Mouse (Mus musculus) liver, embryonic 14.5 days (tissue): Measurements from ENCODE around the gene Ptprb. TPM values are rescaled to one million over a fixed set of nuclear protein-coding genes. Genes with fewer than 3 reads are reported as not detected.

Experiments
- ATAC-seq: fragments of 200-750 bp; cut with Nextera tagmentation; 2 replicates; pipeline ENCODE4 v1.8.0; 2017; ENCODE audit warnings: moderate number of reproducible peaks, mild to moderate bottlenecking, moderate library complexity; ENCODE audit not compliant: insufficient read depth
- DNase-seq, 3 experiments: peaks; one replicate each; pipeline ENCODE4 v3.0.0-alpha.2; 2012 to 2013; ENCODE audit warnings: low read depth in 3 of 3, low spot score in 3 of 3
- H3K27ac ChIP-seq: fragments of 300-500 bp; sonication (generic); 2 replicates; pipeline ENCODE4 v1.5.1; 2014; ENCODE audit warnings: moderate library complexity, mild to moderate bottlenecking, control low read depth, inconsistent platforms
- H3K27me3 ChIP-seq: fragments of 300-500 bp; sonication (generic); 2 replicates; pipeline ENCODE4 v1.6.1; 2014; ENCODE audit warnings: mild to moderate bottlenecking, low read length, moderate library complexity; ENCODE audit not compliant: control insufficient read depth, insufficient read depth
- H3K36me3 ChIP-seq: fragments of 300-500 bp; sonication (generic); replicated peaks from 2 replicates; pipeline ENCODE4 v1.6.1; 2014; ENCODE audit warnings: low read depth; ENCODE audit not compliant: control insufficient read depth, insufficient read depth
- H3K4me1 ChIP-seq, 2 experiments: fragments of 200-500 bp in 1 of 2; fragments of 300-500 bp in 1 of 2; sonication (generic) in 1 of 2; replicated peaks; 2 replicates each; pipeline ENCODE4 v1.6.1; 2012 to 2014; ENCODE audit warnings: antibody characterized with exemption in 1 of 2, inconsistent platforms in 1 of 2, low read length in 1 of 2; ENCODE audit not compliant: control insufficient read depth in 2 of 2, insufficient read depth in 2 of 2
- H3K4me2 ChIP-seq: fragments of 300-500 bp; sonication (generic); 2 replicates; pipeline ENCODE4 v1.6.1; 2014; ENCODE audit warnings: low read depth, mild to moderate bottlenecking, control low read depth, moderate library complexity
- H3K4me3 ChIP-seq, 2 experiments: fragments of 200-500 bp in 1 of 2; fragments of 300-500 bp in 1 of 2; sonication (generic) in 1 of 2; 2 replicates each; pipeline ENCODE4 v1.5.1; 2012 to 2014; ENCODE audit warnings: low read depth in 2 of 2, low read length in 2 of 2, mild to moderate bottlenecking in 2 of 2, control low read depth in 1 of 2, inconsistent platforms in 1 of 2, moderate library complexity in 1 of 2; ENCODE audit not compliant: insufficient read depth in 1 of 2
- H3K9ac ChIP-seq: fragments of 300-500 bp; sonication (generic); replicated peaks from 2 replicates; pipeline ENCODE4 v1.6.1; 2014; ENCODE audit warnings: mild to moderate bottlenecking, control low read depth, moderate library complexity
- H3K9me3 ChIP-seq: fragments of 300-500 bp; sonication (generic); 2 replicates; pipeline ENCODE4 v1.6.1; 2016; ENCODE audit warnings: low read length, mixed read lengths; ENCODE audit not compliant: control insufficient read depth
- CTCF ChIP-seq: IDR thresholded peaks from 2 replicates; pipeline ENCODE4 v1.5.1; 2016; ENCODE audit warnings: antibody characterized with exemption, low read depth, control low read depth
- EP300 ChIP-seq: IDR thresholded peaks from 2 replicates; pipeline ENCODE4 v1.6.1; 2016; ENCODE audit warnings: antibody characterized with exemption, low read depth
- WGBS: fragments of 180-500 bp; shearing (Covaris S2); extraction: QIAGEN DNeasy Blood & Tissue Kit; methylation state at CpG from one replicate; pipeline ENCODE4 v1.1.7; 2014; ENCODE audit not compliant: insufficient replicate concordance; 5-methylcytosine and 5-hydroxymethylcytosine counted together
- polyA plus RNA-seq, 2 experiments: library from polyadenylated mRNA; depleted of rRNA in 1 of 2; stranded (reverse) in 1 of 2; unstranded in 1 of 2; fragments of >200 nt; fragmentation: Nextera tagmentation in 1 of 2; extraction: Ambion mirVana in 1 of 2; gene quantifications; 2 replicates each; pipeline versions ENCODE4 v1.2.1 to v1.2.3; 2012 to 2014

Ptprb gene
- polyA plus RNA-seq, 2 experiments: 0.71 to 1.0 TPM

- H3K4me2 ChIP-seq: no peak overlapping the region
- H3K27me3 ChIP-seq: no peaks in the 10 kb centered on the region
- no peaks in the 10 kb centered on the region for H3K36me3 ChIP-seq
- WGBS: 76% methylated on average over 6 of the region's 6 CpGs
- no peak overlapping the region for H3K9ac ChIP-seq
- TF ChIP-seq CTCF (no peak), EP300 (no peak)
- no peak overlapping the region for H3K27ac ChIP-seq
- ATAC-seq (no peak), DNase-seq (no peak)
- H3K4me1 ChIP-seq: no peaks in the 10 kb centered on the region
- H3K9me3 ChIP-seq: no peaks in the 10 kb centered on the region
- no peak overlapping the region for H3K4me3 ChIP-seq
Measured at GRCm38 (mm10) chr10:116362181-116362580, 86.9 kb downstream of the Ptprb start.

GRCm38 (mm10) chr10:116362645-116363044, 87.3 kb downstream of the Ptprb start:
- Histone ChIP-seq H3K4me3 (no peak overlapping the region), H3K4me2 (no peak overlapping the region), H3K27ac (no peak overlapping the region), H3K9me3 (no peaks in the 10 kb centered on the region), H3K27me3 (no peaks in the 10 kb centered on the region), H3K9ac (no peak overlapping the region), H3K4me1 (no peaks in the 10 kb centered on the region), H3K36me3 (no peaks in the 10 kb centered on the region)
- no peak for ATAC-seq
- TF ChIP-seq CTCF (no peak), EP300 (no peak)
- DNase-seq: no peak
- WGBS: 70% methylated on average over 8 of the region's 8 CpGs

DNA sequence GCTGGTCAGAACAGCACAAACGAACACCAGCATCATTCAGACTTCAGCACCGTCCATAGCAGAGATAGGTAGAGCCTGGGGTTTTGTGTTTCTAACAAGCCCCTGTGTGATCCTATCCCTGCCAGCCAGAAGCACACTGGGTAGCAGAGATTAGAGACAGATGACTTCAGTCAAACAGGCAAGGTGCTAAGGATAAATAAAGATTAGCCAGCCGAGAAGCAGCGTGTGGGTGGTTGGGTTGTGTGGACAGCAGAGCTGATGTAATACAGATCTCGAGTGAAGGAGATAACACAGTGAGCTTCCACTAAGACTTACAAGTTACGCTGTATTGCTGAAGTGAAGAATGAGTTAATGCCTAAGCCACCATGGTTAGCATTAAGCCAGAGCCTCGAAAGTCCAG, 89.4 kb downstream of the Ptprb start:
- no peak; the same call in 1 of the 2 replicates for ATAC-seq
- Histone ChIP-seq H3K4me2 (no peak overlapping the region), H3K27me3 (no peaks in the 10 kb centered on the region), H3K9me3 (no peaks in the 10 kb centered on the region), H3K4me1 (no peaks in the 10 kb centered on the region), H3K27ac (no peak overlapping the region), H3K36me3 (no peaks in the 10 kb centered on the region), H3K4me3 (no peak overlapping the region), H3K9ac (no peak overlapping the region)
- 22% methylated on average over 7 of the region's 7 CpGs for WGBS
- TF ChIP-seq CTCF: no peak
- TF ChIP-seq EP300: no peak
- no peak for DNase-seq

DNA sequence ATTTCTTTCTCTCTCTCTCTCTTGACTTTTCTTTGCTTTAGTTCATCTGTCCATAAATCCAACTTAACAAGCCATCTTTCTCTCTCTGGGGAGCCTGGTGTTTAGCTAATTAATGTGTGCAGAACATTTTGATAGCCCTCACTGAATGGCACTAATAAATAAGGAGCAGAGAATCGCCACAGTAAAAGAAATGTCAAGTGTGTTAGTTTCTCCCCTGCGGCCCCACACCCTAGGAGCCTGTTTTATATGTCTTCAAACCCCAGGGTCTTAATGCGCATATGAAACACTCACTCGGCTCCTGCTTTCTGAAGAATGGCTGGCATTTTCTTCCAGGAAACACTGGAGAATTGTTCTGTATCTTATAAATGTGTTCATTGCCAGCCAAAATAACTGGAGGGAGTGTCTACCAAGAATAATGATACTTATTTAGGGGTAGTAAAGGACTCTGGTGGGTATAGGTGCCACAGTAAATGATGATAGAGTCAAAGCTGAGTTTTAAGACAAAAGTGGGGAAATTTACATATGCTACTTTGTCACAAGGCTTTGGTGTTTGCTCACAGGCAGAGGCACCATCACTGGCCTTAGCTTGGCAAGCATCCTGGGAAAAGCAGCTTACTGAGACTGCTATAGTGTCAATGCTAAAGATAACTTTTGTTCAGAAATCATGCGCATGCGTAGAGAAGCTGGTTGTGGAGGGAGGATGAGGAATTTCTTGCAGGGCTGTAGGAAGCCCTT, 95.8 kb downstream of the Ptprb start:
- WGBS: 69% methylated on average over 6 of the region's 6 CpGs

GRCm38 (mm10) chr10:116374111-116374510, 98.8 kb downstream of the Ptprb start:
- no peaks in the 10 kb centered on the region for H3K9me3 ChIP-seq
- no peak overlapping the region for H3K27ac ChIP-seq
- H3K27me3 ChIP-seq: no peaks in the 10 kb centered on the region
- no peaks in the 10 kb centered on the region for H3K4me1 ChIP-seq
- ATAC-seq (no peak), DNase-seq (no peak)
- 75% methylated on average over 6 of the region's 6 CpGs for WGBS
- H3K4me3 ChIP-seq: no peak overlapping the region
- no peak for TF ChIP-seq EP300
- TF ChIP-seq CTCF: no peak
- no peak overlapping the region for H3K9ac ChIP-seq
- H3K36me3 ChIP-seq: no peaks in the 10 kb centered on the region
- H3K4me2 ChIP-seq: no peak overlapping the region

More for the DNA sequence above, 95.8 kb downstream of the Ptprb start:
- no peaks in the 10 kb centered on the region for H3K36me3 ChIP-seq
- DNase-seq (no peak), ATAC-seq (no peak)
- no peaks in the 10 kb centered on the region for H3K4me1 ChIP-seq
- no peak overlapping the region for H3K27ac ChIP-seq
- no peaks in the 10 kb centered on the region for H3K27me3 ChIP-seq
- no peak overlapping the region for H3K4me3 ChIP-seq
- no peak overlapping the region for H3K4me2 ChIP-seq
- no peak overlapping the region for H3K9ac ChIP-seq
- no peak for TF ChIP-seq CTCF
- no peak for TF ChIP-seq EP300
- H3K9me3 ChIP-seq: no peaks in the 10 kb centered on the region
